Mouse (Mus musculus) limb, embryonic 10.5 days (tissue): ENCODE results near the gene Slc16a6. TPM values are rescaled to one million over a fixed set of nuclear protein-coding genes. Genes with fewer than 3 reads are reported as not detected.
"Not testable (repeated sequence)": the region's sequence is repeated elsewhere in the genome, so short reads cannot be mapped to it uniquely, and the experiment has no call there.

Experiments used
- DNase-seq: peaks from one replicate; pipeline ENCODE4 v3.0.0-alpha.2; 2017; ENCODE audit warnings: low spot score
- H3K27ac ChIP-seq: fragments of 300-500 bp; sonication (generic); 2 replicates; pipeline ENCODE4 v1.5.1; 2016; ENCODE audit warnings: mild to moderate bottlenecking
- H3K27me3 ChIP-seq: fragments of 300-500 bp; sonication (generic); 2 replicates; pipeline ENCODE4 v1.6.1; 2016; ENCODE audit warnings: low read depth, mild to moderate bottlenecking; ENCODE audit not compliant: poor library complexity, severe bottlenecking
- H3K36me3 ChIP-seq: fragments of 300-500 bp; sonication (generic); 2 replicates; pipeline ENCODE4 v1.6.1; 2016; ENCODE audit warnings: mild to moderate bottlenecking, moderate library complexity
- H3K4me1 ChIP-seq: fragments of 300-500 bp; sonication (generic); 2 replicates; pipeline ENCODE4 v1.6.1; 2016
- H3K4me3 ChIP-seq: fragments of 300-500 bp; sonication (generic); 2 replicates; pipeline ENCODE4 v1.5.1; 2016; ENCODE audit warnings: mild to moderate bottlenecking, moderate library complexity
- H3K9me3 ChIP-seq: fragments of 300-500 bp; sonication (generic); replicated peaks from 2 replicates; pipeline ENCODE4 v1.6.1; 2016; ENCODE audit warnings: mild to moderate bottlenecking
- WGBS: fragments of 180-500 bp; shearing (Covaris S2); methylation state at CpG from one replicate; pipeline ENCODE4 v1.1.7; 2016; 5-methylcytosine and 5-hydroxymethylcytosine counted together
- polyA plus RNA-seq: library from polyadenylated mRNA; unstranded; fragments of >200 nt; fragmentation: Nextera tagmentation; extraction: Ambion mirVana; gene quantifications from 2 replicates; pipeline ENCODE4 v1.2.1, GENCODE M21; 2016

The Slc16a6 gene
- polyA plus RNA-seq, 1 experiment from 2014 or later, result 4.7 TPM

GRCm38 (mm10) chr11:109496475-109496993 is 23.1 kb upstream of the Slc16a6 start:
- no peak for DNase-seq

DNA sequence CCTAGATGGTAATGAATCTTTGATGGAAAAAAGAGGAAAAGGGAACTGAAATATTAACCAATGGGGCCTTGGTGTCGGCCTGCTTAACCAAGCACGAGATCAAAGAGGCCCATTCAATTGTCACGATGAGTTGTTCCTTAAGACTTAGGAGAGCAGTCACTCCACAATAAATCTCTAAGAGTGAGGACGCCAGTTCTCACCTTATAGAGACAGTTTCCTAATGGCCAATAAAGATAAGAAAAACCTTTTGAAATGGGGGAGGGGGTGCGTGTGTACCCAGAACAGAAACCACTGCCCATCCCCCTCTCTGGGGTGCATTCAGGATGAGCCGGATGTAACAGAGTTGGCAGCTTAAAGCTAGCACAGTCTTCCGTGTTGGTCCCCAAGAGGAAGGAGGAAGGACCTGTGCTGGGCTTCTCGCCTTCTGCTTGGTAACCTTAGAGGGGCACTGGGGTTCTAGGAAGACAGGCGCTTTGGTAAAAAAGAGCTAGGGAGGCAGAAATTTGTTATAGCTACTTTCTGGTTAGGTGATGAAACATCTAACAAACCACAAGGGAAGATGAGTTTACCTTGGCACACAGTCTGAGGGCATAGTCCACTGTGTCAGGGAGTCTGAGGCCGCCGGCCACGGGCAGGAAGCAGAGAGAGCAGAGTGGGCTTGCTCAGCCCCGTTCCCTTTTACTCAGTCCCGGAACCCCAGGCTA is 22.5 kb upstream of the Slc16a6 start:
- H3K27me3 ChIP-seq, result peaks cover 3% of the 10 kb centered on the region; the same call in 1 of the 2 replicates
- H3K27ac ChIP-seq, result no peak overlapping the region
- H3K9me3 ChIP-seq, result no peaks in the 10 kb centered on the region
- peaks cover 44% of the 10 kb centered on the region for H3K4me1 ChIP-seq
- 46% methylated on average over 14 of the region's 14 CpGs for WGBS
- no peak for DNase-seq
- H3K36me3 ChIP-seq, result no peaks in the 10 kb centered on the region
- H3K4me3 ChIP-seq, result no peak overlapping the region

More at GRCm38 (mm10) chr11:109496475-109496993, 23.1 kb upstream of the Slc16a6 start:
- H3K4me3 ChIP-seq, result no peak overlapping the region
- no peaks in the 10 kb centered on the region for H3K9me3 ChIP-seq
- H3K36me3 ChIP-seq, result no peaks in the 10 kb centered on the region
- no peak overlapping the region for H3K27ac ChIP-seq
- peaks cover 44% of the 10 kb centered on the region for H3K4me1 ChIP-seq
- WGBS, result 82% methylated on average over 7 of the region's 7 CpGs
- H3K27me3 ChIP-seq, result peaks cover 3% of the 10 kb centered on the region; the same call in 1 of the 2 replicates

- no peak overlapping the region for H3K27ac ChIP-seq
- no peaks in the 10 kb centered on the region for H3K36me3 ChIP-seq
- peaks cover 44% of the 10 kb centered on the region for H3K4me1 ChIP-seq
- H3K27me3 ChIP-seq, result peaks cover 3% of the 10 kb centered on the region; the same call in 1 of the 2 replicates
- no peak for DNase-seq
- no peak overlapping the region for H3K4me3 ChIP-seq
- H3K9me3 ChIP-seq, result no peaks in the 10 kb centered on the region
- WGBS, result 39% methylated on average over 24 of the region's 24 CpGs
Observed at GRCm38 (mm10) chr11:109494890-109495770, 21.7 kb upstream of the Slc16a6 start.

- H3K36me3 ChIP-seq, DNase-seq, H3K27me3 ChIP-seq, H3K9me3 ChIP-seq, H3K4me3 ChIP-seq, H3K27ac ChIP-seq: not testable (repeated sequence)
- peaks cover 36% of the 10 kb centered on the region for H3K4me1 ChIP-seq
- 81% methylated on average over 8 of the region's 8 CpGs for WGBS
Observed at GRCm38 (mm10) chr11:109492847-109493464, 19.6 kb upstream of the Slc16a6 start.

- H3K27ac ChIP-seq, result no peak overlapping the region
- H3K27me3 ChIP-seq, result peaks cover 3% of the 10 kb centered on the region; the same call in 1 of the 2 replicates
- no peak for DNase-seq
- H3K36me3 ChIP-seq, result no peaks in the 10 kb centered on the region
- 80% methylated on average over 4 of the region's 4 CpGs for WGBS
- no peak overlapping the region for H3K4me3 ChIP-seq
- H3K9me3 ChIP-seq, result no peaks in the 10 kb centered on the region
- H3K4me1 ChIP-seq, result peaks cover 25% of the 10 kb centered on the region
Observed at GRCm38 (mm10) chr11:109491844-109492243, 18.4 kb upstream of the Slc16a6 start.

- no peak overlapping the region for H3K27ac ChIP-seq
- H3K4me3 ChIP-seq, result no peak overlapping the region
- no peaks in the 10 kb centered on the region for H3K9me3 ChIP-seq
- no peaks in the 10 kb centered on the region for H3K27me3 ChIP-seq
- WGBS, result 92% methylated on average over 2 of the region's 2 CpGs
- peaks cover 5% of the 10 kb centered on the region for H3K4me1 ChIP-seq
- no peak for DNase-seq
- no peaks in the 10 kb centered on the region for H3K36me3 ChIP-seq
Observed at GRCm38 (mm10) chr11:109489763-109490162, 16.4 kb upstream of the Slc16a6 start.

- Histone ChIP-seq H3K27me3 (no peaks in the 10 kb centered on the region), H3K9me3 (no peaks in the 10 kb centered on the region), H3K27ac (no peak overlapping the region), H3K4me3 (no peak overlapping the region), H3K4me1 (no peaks in the 10 kb centered on the region), H3K36me3 (no peaks in the 10 kb centered on the region)
- 79% methylated on average over 10 of the region's 10 CpGs for WGBS
- DNase-seq, result no peak
Observed at GRCm38 (mm10) chr11:109487991-109488684, 14.7 kb upstream of the Slc16a6 start.

DNA sequence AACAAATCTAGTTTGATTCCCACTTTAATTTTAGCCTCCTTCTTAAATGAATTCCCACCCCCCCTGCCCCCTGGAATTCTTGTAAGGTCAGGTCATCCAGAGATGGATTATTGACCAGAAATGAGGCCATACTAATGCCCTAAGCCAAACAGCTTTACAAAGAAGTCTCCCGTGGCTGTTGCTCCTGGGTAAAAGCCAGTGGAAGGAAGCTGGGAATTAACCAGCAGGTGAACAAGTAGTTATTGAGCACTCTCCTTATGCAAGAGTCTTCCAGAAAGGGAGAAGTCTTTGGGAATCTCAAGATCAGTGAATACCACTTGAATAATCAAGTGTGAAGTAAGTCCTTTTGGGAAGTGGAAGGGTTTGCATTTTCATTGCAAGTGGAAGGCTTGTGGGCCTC is 13.7 kb upstream of the Slc16a6 start:
- no peak overlapping the region for H3K4me3 ChIP-seq
- WGBS, result 63% methylated on average over 1 of the region's 1 CpGs

DNA sequence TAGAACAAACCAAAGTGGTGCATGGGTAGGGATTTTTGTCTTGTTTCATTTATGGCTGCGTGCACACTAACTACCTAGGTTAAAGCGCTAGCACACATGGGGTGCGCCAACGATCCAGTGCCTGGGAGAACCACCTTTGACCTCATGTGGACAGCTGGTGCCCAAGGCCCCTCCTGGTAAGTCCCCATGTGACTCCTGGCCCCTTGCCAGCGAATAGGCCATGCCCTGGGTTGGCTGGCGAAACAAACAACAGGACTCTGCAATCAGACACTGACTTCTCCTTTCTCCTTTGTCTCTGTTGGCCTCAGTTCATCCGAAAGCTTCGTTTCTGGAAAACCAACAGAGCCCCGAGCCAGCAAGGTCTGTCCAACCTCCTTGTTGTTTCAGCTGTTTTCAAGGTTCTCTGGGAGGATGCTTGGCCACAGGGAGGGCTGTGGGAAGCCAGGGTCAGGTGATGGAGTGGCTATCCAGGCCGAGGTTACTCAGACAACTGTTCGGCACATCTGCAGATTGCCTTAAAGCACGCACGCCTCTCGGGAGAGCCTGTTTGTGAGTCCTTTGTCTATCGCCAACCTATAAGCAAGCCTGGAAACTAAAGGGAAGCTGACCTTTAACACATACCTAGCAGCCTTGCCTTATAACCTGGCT is 12.1 kb upstream of the Slc16a6 start:
- no peaks in the 10 kb centered on the region for H3K4me1 ChIP-seq
- no peak overlapping the region for H3K27ac ChIP-seq
- no peaks in the 10 kb centered on the region for H3K9me3 ChIP-seq
- H3K27me3 ChIP-seq, result no peaks in the 10 kb centered on the region
- H3K4me3 ChIP-seq, result no peak overlapping the region
- H3K36me3 ChIP-seq, result no peaks in the 10 kb centered on the region
- no peak for DNase-seq
- 87% methylated on average over 15 of the region's 15 CpGs for WGBS

More for the DNA sequence above, 13.7 kb upstream of the Slc16a6 start:
- Histone ChIP-seq H3K36me3 (no peaks in the 10 kb centered on the region), H3K9me3 (no peaks in the 10 kb centered on the region), H3K4me1 (no peaks in the 10 kb centered on the region), H3K27me3 (no peaks in the 10 kb centered on the region), H3K27ac (no peak overlapping the region)
- DNase-seq, result no peak

- Histone ChIP-seq H3K27me3 (peaks cover 12% of the 10 kb centered on the region), H3K4me3 (no peak overlapping the region), H3K27ac (no peak overlapping the region), H3K4me1 (peaks cover 10% of the 10 kb centered on the region), H3K9me3 (no peaks in the 10 kb centered on the region), H3K36me3 (no peaks in the 10 kb centered on the region)
- 81% methylated on average over 8 of the region's 8 CpGs for WGBS
- DNase-seq, result no peak
Observed at GRCm38 (mm10) chr11:109480440-109480839, 7.0 kb upstream of the Slc16a6 start.

DNA sequence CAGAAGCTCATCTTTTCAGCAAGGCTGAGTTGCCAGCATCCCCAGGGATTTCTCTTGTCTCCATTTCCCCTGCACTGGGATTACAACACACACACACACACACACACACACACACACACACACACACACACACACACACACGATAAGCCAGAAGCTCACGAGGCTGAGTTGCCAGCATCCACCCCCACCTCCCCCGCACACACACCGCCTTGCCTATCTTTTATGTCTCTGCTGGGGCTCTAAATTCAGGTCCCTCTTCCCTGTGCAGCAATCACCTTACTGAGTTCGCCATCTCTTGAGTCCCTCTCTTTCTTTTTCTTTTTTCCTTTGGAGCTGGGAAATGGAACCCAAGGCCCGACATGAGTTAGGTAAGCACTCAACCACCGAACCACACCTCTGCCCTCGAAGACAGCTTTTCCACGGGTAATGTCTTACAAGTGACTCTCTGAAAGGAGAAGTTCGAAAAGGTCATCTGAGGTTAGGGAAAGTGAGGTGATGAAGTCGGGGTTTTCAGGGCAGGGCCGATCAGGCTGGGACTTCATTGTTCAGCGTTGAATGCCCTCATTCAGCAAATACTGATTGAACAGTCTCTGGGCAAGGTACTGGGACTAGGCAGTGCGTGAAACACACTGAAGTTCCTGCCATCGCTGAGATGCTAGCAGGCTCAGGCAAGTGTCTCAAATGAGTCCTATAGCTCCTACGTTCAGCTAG is 6.3 kb upstream of the Slc16a6 start:
- Histone ChIP-seq H3K9me3 (no peaks in the 10 kb centered on the region), H3K27me3 (peaks cover 18% of the 10 kb centered on the region), H3K27ac (no peak overlapping the region), H3K36me3 (no peaks in the 10 kb centered on the region), H3K4me3 (no peak overlapping the region), H3K4me1 (peaks cover 10% of the 10 kb centered on the region)
- no peak for DNase-seq
- 80% methylated on average over 16 of the region's 16 CpGs for WGBS
